Mouse (Mus musculus) heart, embryonic 10.5 days (tissue): ENCODE data around the gene Clnk. TPM values are rescaled to one million over a fixed set of nuclear protein-coding genes. Genes with fewer than 3 reads are reported as not detected.

Experiments used
- DNase-seq: peaks from one replicate; pipeline ENCODE4 v3.0.0-alpha.2; 2017; ENCODE audit warnings: low spot score
- H3K27ac ChIP-seq: fragments of 300-500 bp; sonication (generic); 2 replicates; pipeline ENCODE4 v1.5.1; 2016; ENCODE audit warnings: mild to moderate bottlenecking
- H3K27me3 ChIP-seq: fragments of 300-500 bp; sonication (generic); 2 replicates; pipeline ENCODE4 v1.6.1; 2016; ENCODE audit warnings: mild to moderate bottlenecking; ENCODE audit not compliant: poor library complexity, insufficient read depth, severe bottlenecking
- H3K36me3 ChIP-seq: fragments of 300-500 bp; sonication (generic); 2 replicates; pipeline ENCODE4 v1.6.1; 2016; ENCODE audit warnings: mild to moderate bottlenecking, moderate library complexity
- H3K4me1 ChIP-seq: fragments of 300-500 bp; sonication (generic); 2 replicates; pipeline ENCODE4 v1.6.1; 2016; ENCODE audit warnings: mild to moderate bottlenecking
- H3K4me3 ChIP-seq: fragments of 300-500 bp; sonication (generic); 2 replicates; pipeline ENCODE4 v1.5.1; 2016; ENCODE audit warnings: mild to moderate bottlenecking, moderate library complexity
- H3K9me3 ChIP-seq: fragments of 300-500 bp; sonication (generic); 2 replicates; pipeline ENCODE4 v1.6.1; 2016; ENCODE audit warnings: mild to moderate bottlenecking, moderate library complexity
- WGBS: fragments of 180-500 bp; shearing (Covaris S2); methylation state at CpG from one replicate; pipeline ENCODE4 v1.1.7; 2016; 5-methylcytosine and 5-hydroxymethylcytosine counted together
- polyA plus RNA-seq: library from polyadenylated mRNA; unstranded; fragments of >200 nt; fragmentation: Nextera tagmentation; extraction: Ambion mirVana; gene quantifications from 2 replicates; pipeline ENCODE4 v1.2.1, GENCODE M21; 2016

Clnk gene
- polyA plus RNA-seq, 1 experiment from 2014 or later = not detected

DNA sequence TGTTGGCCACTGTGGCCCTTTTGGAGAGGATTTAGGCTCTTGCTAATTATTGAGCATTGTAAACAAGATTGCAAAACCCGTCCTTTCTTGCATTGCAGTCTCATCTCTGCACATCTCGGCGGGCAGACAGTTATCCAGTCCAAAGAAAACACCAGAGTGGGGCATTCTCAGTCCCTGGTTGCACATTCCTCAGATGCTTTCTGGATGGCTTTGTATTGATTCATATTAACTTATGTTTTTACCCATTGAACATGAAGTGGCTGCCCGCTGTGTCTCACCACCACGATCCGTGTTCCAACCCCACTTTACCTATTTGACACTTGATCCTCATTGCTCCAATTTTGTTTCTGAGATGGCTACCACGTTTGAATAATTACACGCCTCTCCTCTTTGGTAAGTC, 90.9 kb downstream of the Clnk start:
- WGBS = 84% methylated on average over 8 of the region's 8 CpGs
- H3K27me3 ChIP-seq = 0 out of 2 replicates have a peak, but pooled peaks cover 5% of the 10 kb centered on the region

GRCm38 (mm10) chr5:38781813-38782212, 94.8 kb downstream of the Clnk start:
- DNase-seq = no peak
- WGBS = 43% methylated on average over 4 of the region's 4 CpGs
- Histone ChIP-seq H3K27me3 (0 out of 2 replicates have a peak, but pooled peaks cover 5% of the 10 kb centered on the region), H3K36me3 (no peaks in the 10 kb centered on the region), H3K4me3 (no peak overlapping the region), H3K4me1 (0 out of 2 replicates have a peak, but pooled peaks cover 4% of the 10 kb centered on the region), H3K9me3 (no peaks in the 10 kb centered on the region), H3K27ac (no peak overlapping the region)

More for the DNA sequence above, 90.9 kb downstream of the Clnk start:
- no peaks in the 10 kb centered on the region for H3K9me3 ChIP-seq
- no peak overlapping the region for H3K27ac ChIP-seq
- H3K36me3 ChIP-seq = no peaks in the 10 kb centered on the region
- no peak overlapping the region for H3K4me3 ChIP-seq
- peaks cover 9% of the 10 kb centered on the region; the same call in 1 of the 2 replicates for H3K4me1 ChIP-seq
- no peak for DNase-seq

GRCm38 (mm10) chr5:38780631-38781030, 96.0 kb downstream of the Clnk start:
- H3K27ac ChIP-seq = no peak overlapping the region
- 0 out of 2 replicates have a peak, but pooled peaks cover 4% of the 10 kb centered on the region for H3K4me1 ChIP-seq
- H3K27me3 ChIP-seq = no peaks in the 10 kb centered on the region
- DNase-seq = no peak
- H3K9me3 ChIP-seq = no peaks in the 10 kb centered on the region
- H3K4me3 ChIP-seq = no peak overlapping the region
- no peaks in the 10 kb centered on the region for H3K36me3 ChIP-seq
- WGBS = 63% methylated on average over 8 of the region's 8 CpGs

- no peaks in the 10 kb centered on the region for H3K27me3 ChIP-seq
- no peak overlapping the region for H3K27ac ChIP-seq
- WGBS = 33% methylated on average over 3 of the region's 3 CpGs
- H3K4me1 ChIP-seq = 0 out of 2 replicates have a peak, but pooled peaks cover 4% of the 10 kb centered on the region
- H3K36me3 ChIP-seq = no peaks in the 10 kb centered on the region
- no peaks in the 10 kb centered on the region for H3K9me3 ChIP-seq
- H3K4me3 ChIP-seq = no peak overlapping the region
- no peak for DNase-seq
Measured at GRCm38 (mm10) chr5:38780045-38780444, 96.6 kb downstream of the Clnk start.

GRCm38 (mm10) chr5:38775500-38775899, 101.1 kb downstream of the Clnk start:
- Histone ChIP-seq H3K4me1 (0 out of 2 replicates have a peak, but pooled peaks cover 4% of the 10 kb centered on the region), H3K9me3 (no peaks in the 10 kb centered on the region), H3K4me3 (no peak overlapping the region), H3K27ac (no peak overlapping the region), H3K27me3 (no peaks in the 10 kb centered on the region), H3K36me3 (no peaks in the 10 kb centered on the region)
- no peak for DNase-seq
- WGBS = 67% methylated on average over 10 of the region's 10 CpGs

DNA sequence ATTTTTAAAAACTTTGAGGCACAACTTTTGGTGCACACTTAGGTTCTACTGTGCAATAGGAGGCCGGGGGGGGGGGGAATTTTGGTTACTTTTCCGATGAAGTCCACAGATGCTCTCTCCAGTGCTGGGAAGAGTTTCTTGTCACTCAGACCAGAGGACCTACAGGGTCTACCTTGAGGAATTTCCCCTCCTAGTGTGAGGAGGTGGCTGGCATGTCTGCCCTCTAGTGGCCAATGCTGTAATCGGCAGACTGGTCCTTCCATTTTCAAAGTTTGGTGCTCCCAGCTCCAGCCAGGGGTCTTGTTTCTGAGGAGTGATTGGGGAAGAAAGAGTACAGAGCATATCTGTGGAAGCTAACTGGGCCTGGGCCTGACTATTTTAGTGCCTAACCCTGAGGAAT, 121.7 kb downstream of the Clnk start:
- H3K4me1 ChIP-seq = no peaks in the 10 kb centered on the region
- no peaks in the 10 kb centered on the region for H3K27me3 ChIP-seq
- 10% methylated on average over 3 of the region's 3 CpGs for WGBS
- H3K27ac ChIP-seq = no peak overlapping the region
- no peaks in the 10 kb centered on the region for H3K9me3 ChIP-seq
- peak; percentile 79 for DNase-seq
- H3K4me3 ChIP-seq = no peak overlapping the region
- H3K36me3 ChIP-seq = no peaks in the 10 kb centered on the region

DNA sequence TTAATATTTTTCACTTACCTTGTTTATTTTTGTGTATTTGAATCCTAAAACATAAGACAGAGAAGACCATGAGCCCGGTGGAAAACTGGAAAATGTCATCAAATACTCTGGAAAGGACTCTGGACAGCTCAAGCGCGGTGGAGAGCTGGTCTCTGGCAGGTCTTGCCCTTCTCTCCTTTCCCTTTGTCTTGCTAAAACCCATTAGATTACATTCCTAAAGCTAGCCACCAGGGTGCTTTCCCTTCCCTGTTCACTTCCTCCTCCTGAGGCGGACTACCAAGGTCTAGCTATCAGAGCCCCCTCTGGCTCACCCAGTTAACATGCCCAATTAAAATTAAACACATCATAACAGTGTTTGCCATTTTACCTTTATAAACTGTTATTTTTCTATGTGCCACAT, 123.9 kb downstream of the Clnk start:
- no peaks in the 10 kb centered on the region for H3K36me3 ChIP-seq
- H3K9me3 ChIP-seq = no peaks in the 10 kb centered on the region
- H3K4me1 ChIP-seq = no peaks in the 10 kb centered on the region
- no peak for DNase-seq
- 13% methylated on average over 4 of the region's 4 CpGs for WGBS
- no peaks in the 10 kb centered on the region for H3K27me3 ChIP-seq
- H3K4me3 ChIP-seq = no peak overlapping the region
- H3K27ac ChIP-seq = no peak overlapping the region

GRCm38 (mm10) chr5:38708940-38709581, 167.6 kb downstream of the Clnk start:
- Histone ChIP-seq H3K27me3 (no peaks in the 10 kb centered on the region), H3K4me3 (no peak overlapping the region), H3K9me3 (0 out of 2 replicates have a peak, but pooled peaks cover 3% of the 10 kb centered on the region), H3K4me1 (no peaks in the 10 kb centered on the region), H3K27ac (no peak overlapping the region), H3K36me3 (no peaks in the 10 kb centered on the region)
- 59% methylated on average over 11 of the region's 11 CpGs for WGBS
- no peak for DNase-seq

DNA sequence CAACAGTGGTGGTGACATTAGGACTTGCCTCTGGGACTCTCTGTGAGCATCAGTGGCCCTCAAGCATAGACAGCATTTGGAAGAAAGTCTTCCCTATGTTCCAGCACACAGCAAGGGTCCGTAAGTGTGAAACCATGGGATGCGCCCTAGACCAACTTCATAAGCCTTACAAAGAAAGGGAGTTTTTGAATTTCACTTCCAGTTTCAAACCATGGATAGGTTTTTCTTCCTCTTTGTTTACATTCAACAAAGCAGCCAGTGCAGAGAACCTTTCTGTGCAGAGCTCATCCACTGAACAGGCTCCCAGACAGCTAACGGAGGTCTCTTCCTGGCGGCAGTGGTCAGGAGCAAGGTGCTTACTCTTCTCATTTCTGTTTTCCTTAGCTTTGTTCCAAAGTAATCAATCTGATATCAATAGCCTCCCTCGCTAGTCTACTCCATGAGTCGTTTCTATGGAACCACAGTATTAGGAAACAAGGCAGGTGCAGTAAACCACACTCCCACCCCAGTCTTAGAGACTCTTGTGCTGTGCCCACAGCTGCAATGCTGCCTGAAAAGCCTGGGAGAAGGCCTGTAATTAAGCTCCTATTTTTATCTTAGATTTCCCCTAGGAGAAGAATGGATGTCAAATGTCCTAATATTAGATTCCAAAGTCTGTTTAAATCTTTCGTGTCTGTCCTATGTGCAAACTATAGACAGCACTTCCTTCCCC, 169.1 kb downstream of the Clnk start:
- Histone ChIP-seq H3K4me1 (no peaks in the 10 kb centered on the region), H3K4me3 (no peak overlapping the region), H3K27ac (no peak overlapping the region), H3K27me3 (no peaks in the 10 kb centered on the region), H3K9me3 (0 out of 2 replicates have a peak, but pooled peaks cover 3% of the 10 kb centered on the region), H3K36me3 (no peaks in the 10 kb centered on the region)
- whole genome bisulfite sequencing = 78% methylated on average over 7 of the region's 7 CpGs
- no peak for DNase-seq

DNA sequence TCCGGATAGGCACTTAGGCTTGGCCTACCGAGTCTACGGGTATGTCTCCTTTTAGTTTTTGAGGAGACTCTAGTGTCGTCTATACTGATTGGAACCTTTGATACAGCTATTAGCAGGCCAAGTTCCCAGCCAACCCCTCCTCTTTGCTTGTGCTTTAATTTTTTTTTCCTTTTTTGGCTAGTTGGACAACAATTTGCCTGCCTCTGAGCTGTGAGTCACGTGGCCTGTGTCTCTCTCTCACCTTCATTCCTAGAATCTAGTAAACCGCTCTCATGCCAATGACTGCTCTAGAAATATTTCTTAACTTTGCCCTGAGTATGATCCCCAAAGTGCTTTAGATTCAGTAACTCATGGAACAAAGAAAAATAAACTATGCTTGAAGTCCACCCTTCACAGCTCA, 173.7 kb downstream of the Clnk start:
- Histone ChIP-seq H3K27ac (no peak overlapping the region), H3K9me3 (no peaks in the 10 kb centered on the region), H3K27me3 (no peaks in the 10 kb centered on the region), H3K4me3 (no peak overlapping the region), H3K4me1 (no peaks in the 10 kb centered on the region), H3K36me3 (no peaks in the 10 kb centered on the region)
- WGBS = 87% methylated on average over 6 of the region's 6 CpGs
- DNase-seq = no peak

DNA sequence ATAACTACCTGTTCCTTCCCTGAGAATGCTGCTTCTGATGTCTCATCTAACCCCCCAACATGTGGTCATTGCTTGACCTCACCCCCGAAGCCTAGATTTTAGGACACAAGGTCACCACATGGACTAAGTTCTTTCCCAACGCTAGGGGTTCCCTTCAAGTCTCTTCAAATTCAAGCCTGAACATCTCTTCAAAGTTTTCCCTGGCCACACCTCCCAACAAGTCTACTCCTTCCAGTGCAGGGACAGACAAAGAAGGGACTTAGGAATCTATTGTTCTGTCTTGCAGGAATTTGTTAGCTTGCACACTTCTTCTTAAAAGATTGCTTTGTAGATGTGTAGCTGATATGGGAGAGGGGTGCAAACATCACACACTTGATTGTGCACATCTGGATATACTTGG, 174.5 kb downstream of the Clnk start:
- no peak for DNase-seq
- WGBS = 64% methylated on average over 2 of the region's 2 CpGs
- no peaks in the 10 kb centered on the region for H3K27me3 ChIP-seq

DNA sequence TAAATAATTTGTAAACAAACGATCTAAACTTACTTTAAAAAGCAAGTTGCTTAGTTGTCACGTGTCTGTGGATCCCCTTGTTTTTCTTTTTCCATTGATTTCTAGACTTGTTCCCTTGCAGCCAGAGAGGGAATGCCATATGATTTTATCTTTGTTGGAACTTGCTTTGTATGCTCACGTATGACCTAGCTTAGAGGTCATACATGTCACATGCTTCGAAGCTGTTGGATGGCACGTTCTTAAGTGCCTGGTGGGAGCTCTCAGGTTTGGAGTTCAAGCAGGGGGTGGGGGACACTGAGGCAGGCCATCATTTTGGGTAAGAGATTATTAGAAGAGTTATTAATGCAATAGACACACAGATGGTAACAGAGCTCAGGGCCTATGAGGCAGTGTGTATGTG, 178.1 kb downstream of the Clnk start:
- Histone ChIP-seq H3K9me3 (no peaks in the 10 kb centered on the region), H3K36me3 (no peaks in the 10 kb centered on the region), H3K4me1 (no peaks in the 10 kb centered on the region), H3K27ac (no peak overlapping the region), H3K27me3 (no peaks in the 10 kb centered on the region), H3K4me3 (no peak overlapping the region)
- 65% methylated on average over 5 of the region's 5 CpGs for WGBS
- DNase-seq = no peak

More for the DNA sequence above, 174.5 kb downstream of the Clnk start:
- H3K4me1 ChIP-seq = no peaks in the 10 kb centered on the region
- H3K9me3 ChIP-seq = no peaks in the 10 kb centered on the region
- no peak overlapping the region for H3K4me3 ChIP-seq
- H3K36me3 ChIP-seq = no peaks in the 10 kb centered on the region
- no peak overlapping the region for H3K27ac ChIP-seq

DNA sequence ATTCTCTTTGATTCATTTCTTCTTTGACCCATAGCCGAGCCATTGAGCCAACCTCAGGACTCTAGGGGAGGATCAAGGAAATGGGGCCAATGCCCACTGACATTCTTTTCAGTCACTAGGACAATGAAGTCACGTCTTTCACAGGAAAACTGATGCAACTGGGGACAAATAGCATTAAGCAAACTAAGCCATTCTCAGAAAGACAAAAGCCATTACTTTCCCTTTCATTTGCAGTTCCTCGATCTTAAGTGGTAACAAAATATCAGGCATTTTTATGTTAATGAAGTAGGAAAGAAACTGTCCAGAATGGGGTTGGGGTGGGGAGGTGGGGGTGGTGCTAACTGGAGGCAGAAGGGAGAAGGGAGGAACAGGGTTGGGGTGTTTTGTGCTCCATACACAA, 178.6 kb downstream of the Clnk start:
- DNase-seq = no peak
- 62% methylated on average over 3 of the region's 3 CpGs for WGBS
- H3K4me3 ChIP-seq = no peak overlapping the region
- H3K27ac ChIP-seq = no peak overlapping the region
- H3K36me3 ChIP-seq = no peaks in the 10 kb centered on the region
- no peaks in the 10 kb centered on the region for H3K4me1 ChIP-seq
- H3K27me3 ChIP-seq = no peaks in the 10 kb centered on the region
- H3K9me3 ChIP-seq = no peaks in the 10 kb centered on the region
